30 mouse cellular contexts compared by ENCODE assay signal in the genomic region with DNA sequence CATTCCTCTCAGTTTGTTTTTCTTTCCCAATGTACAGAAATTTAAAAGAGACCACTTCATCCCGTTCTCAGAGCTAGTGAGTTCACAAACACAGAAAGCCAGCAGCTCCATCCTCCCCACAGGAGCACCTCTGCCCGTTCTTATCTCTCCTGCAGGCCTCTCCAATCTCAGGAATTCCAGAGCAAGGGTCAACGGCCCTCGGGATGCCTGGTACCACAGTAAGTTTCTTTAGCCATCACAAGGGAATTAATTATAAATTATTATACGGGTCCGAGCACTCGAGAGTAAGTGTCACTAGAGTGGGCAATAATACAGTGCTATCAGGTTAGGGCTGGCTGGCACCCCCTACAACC. TPM values are rescaled to one million over a fixed set of nuclear protein-coding genes. Genes with fewer than 3 reads are reported as not detected.
DNase-seq lines count a peak whose midpoint lies in the region; ATAC-seq lines count a peak whose summit lies in the region.
"Had no signal": no experiment of that assay in that cellular context is flagged by ENCODE, and none has a peak within 500 bp of the region (broad histone marks: within the 10 kb centered on the region; RNA-seq: fewer than 3 reads in every experiment).

No protein-coding gene starts in this region.

- H3K4me3 ChIP-seq in heart, embryonic 10.5 days = no peak overlapping the region
- H3K4me3 ChIP-seq in heart, embryonic 11.5 days (ENCODE audit: low read depth, low read length) = no peak overlapping the region
- no peak overlapping the region for H3K4me3 ChIP-seq in intestine, embryonic 15.5 days (replicated peaks)
- H3K4me3 ChIP-seq in intestine, embryonic 16.5 days (ENCODE audit: low read length) = no peak overlapping the region
- no peak overlapping the region for H3K4me3 ChIP-seq in lung, embryonic 16.5 days (ENCODE audit: low read length)
- H3K4me3 ChIP-seq: forebrain, embryonic 13.5 days; heart, adult 2 months; hindbrain, embryonic 13.5 days; layer of hippocampus, adult 2 months; limb, embryonic 15.5 days; liver, embryonic 13.5 days; midbrain, embryonic 12.5 days; myocyte; neural tube, embryonic 12.5 days had no signal

- H3K4me1 ChIP-seq in heart, embryonic 10.5 days = peaks cover 10% of the 10 kb centered on the region
- peaks cover 9% of the 10 kb centered on the region; the same call in 1 of the 2 replicates for H3K4me1 ChIP-seq in heart, embryonic 11.5 days (ENCODE audit: control insufficient read depth, insufficient read depth, low read length)
- H3K4me1 ChIP-seq in intestine, embryonic 15.5 days (replicated peaks) = 0 out of 2 replicates have a peak, but pooled peaks cover 8% of the 10 kb centered on the region
- peaks cover 11% of the 10 kb centered on the region for H3K4me1 ChIP-seq in intestine, embryonic 16.5 days (ENCODE audit: control insufficient read depth, insufficient read depth, low read length)
- H3K4me1 ChIP-seq in lung, embryonic 16.5 days (replicated peaks; ENCODE audit: control insufficient read depth, insufficient read depth, low read length) = peaks cover 13% of the 10 kb centered on the region
- H3K4me1 ChIP-seq: hindbrain, embryonic 13.5 days; limb, embryonic 15.5 days; midbrain, embryonic 12.5 days; neural tube, embryonic 12.5 days had no signal

- no peak for ATAC-seq in heart, embryonic 11.5 days (replicated peaks; ENCODE audit: insufficient number of reproducible peaks, low FRiP score, low TSS enrichment)
- 0 out of 2 replicates have a peak, but pooled peaks have one; percentile 29 for ATAC-seq in intestine, embryonic 15.5 days
- ATAC-seq in intestine, embryonic 16.5 days = no peak
- ATAC-seq in lung, embryonic 16.5 days (ENCODE audit: low read depth) = peak; percentile 53; the same call in 1 of the 2 replicates
- ATAC-seq: forebrain, embryonic 13.5 days had no signal

- no peaks in the 10 kb centered on the region for H3K27me3 ChIP-seq in heart, embryonic 10.5 days (ENCODE audit: insufficient read depth, poor library complexity, severe bottlenecking)
- H3K27me3 ChIP-seq in heart, embryonic 11.5 days (ENCODE audit: control insufficient read depth, insufficient read depth, low read length) = no peaks in the 10 kb centered on the region
- H3K27me3 ChIP-seq in intestine, embryonic 15.5 days (replicated peaks) = no peaks in the 10 kb centered on the region
- H3K27me3 ChIP-seq in intestine, embryonic 16.5 days (replicated peaks; ENCODE audit: control insufficient read depth, insufficient read depth, low read length) = no peaks in the 10 kb centered on the region
- no peaks in the 10 kb centered on the region for H3K27me3 ChIP-seq in lung, embryonic 16.5 days (ENCODE audit: control insufficient read depth, insufficient read depth, low read depth, low read length)
- H3K27me3 ChIP-seq: forebrain, embryonic 13.5 days; hindbrain, embryonic 13.5 days; limb, embryonic 15.5 days; liver, embryonic 13.5 days; midbrain, embryonic 12.5 days; neural tube, embryonic 12.5 days had no signal

- DNase-seq in heart, embryonic 10.5 days (ENCODE audit: low spot score) = no peak
- no peak for DNase-seq in lung, postnatal 36 days
- DNase-seq in layer of hippocampus, adult 9-11 months = no peak
- DNase-seq: adrenal gland, postnatal 14 days; cerebellum, adult 11 months; cerebellum, adult 9-10 months; cerebellum, postnatal 36 days; gastrocnemius, postnatal 25 days; heart, adult 2 months; heart, postnatal 36 days; kidney, adult 11 months; liver, embryonic 13.5 days; lung, postnatal 14 days; right cerebral cortex, adult 18-20 months; spleen, adult 18-20 months; thymus, postnatal 14 days had no signal

- H3K9me3 ChIP-seq in heart, embryonic 10.5 days = no peaks in the 10 kb centered on the region
- H3K9me3 ChIP-seq in heart, embryonic 11.5 days (replicated peaks; ENCODE audit: control insufficient read depth, low read length) = no peaks in the 10 kb centered on the region
- H3K9me3 ChIP-seq in intestine, embryonic 15.5 days = no peaks in the 10 kb centered on the region
- no peaks in the 10 kb centered on the region for H3K9me3 ChIP-seq in intestine, embryonic 16.5 days (ENCODE audit: control insufficient read depth, low read length)
- no peaks in the 10 kb centered on the region for H3K9me3 ChIP-seq in lung, embryonic 16.5 days (ENCODE audit: control insufficient read depth, low read length)
- H3K9me3 ChIP-seq: forebrain, embryonic 13.5 days; hindbrain, embryonic 13.5 days; limb, embryonic 15.5 days; liver, embryonic 13.5 days; midbrain, embryonic 12.5 days; neural tube, embryonic 12.5 days had no signal

- no peak overlapping the region for H3K4me2 ChIP-seq in heart, embryonic 11.5 days
- no peak overlapping the region for H3K4me2 ChIP-seq in intestine, embryonic 15.5 days (replicated peaks)
- no peak overlapping the region for H3K4me2 ChIP-seq in intestine, embryonic 16.5 days (ENCODE audit: low read depth, low read length)
- no peak overlapping the region; the same call in 1 of the 2 replicates for H3K4me2 ChIP-seq in lung, embryonic 16.5 days (ENCODE audit: low read depth, low read length)
- H3K4me2 ChIP-seq: forebrain, embryonic 13.5 days; hindbrain, embryonic 13.5 days; limb, embryonic 15.5 days; liver, embryonic 13.5 days; midbrain, embryonic 12.5 days; neural tube, embryonic 12.5 days had no signal

- peak overlapping the region; percentile 5; the same call in 1 of the 2 replicates for H3K27ac ChIP-seq in heart, embryonic 10.5 days
- no peak overlapping the region for H3K27ac ChIP-seq in heart, embryonic 11.5 days (ENCODE audit: low read depth, low read length)
- no peak overlapping the region for H3K27ac ChIP-seq in intestine, embryonic 15.5 days
- no peak overlapping the region for H3K27ac ChIP-seq in intestine, embryonic 16.5 days (ENCODE audit: low read length)
- H3K27ac ChIP-seq in lung, embryonic 16.5 days (ENCODE audit: low read length) = peak overlapping the region; percentile 82
- H3K27ac ChIP-seq: forebrain, embryonic 13.5 days; heart, adult 2 months; hindbrain, embryonic 13.5 days; layer of hippocampus, adult 2 months; limb, embryonic 15.5 days; liver, embryonic 13.5 days; midbrain, embryonic 12.5 days; neural tube, embryonic 12.5 days had no signal

- no peak overlapping the region for H3K9ac ChIP-seq in heart, embryonic 11.5 days (ENCODE audit: low read depth, low read length)
- no peak overlapping the region for H3K9ac ChIP-seq in intestine, embryonic 15.5 days
- no peak overlapping the region for H3K9ac ChIP-seq in intestine, embryonic 16.5 days (ENCODE audit: low read depth, low read length)
- H3K9ac ChIP-seq in lung, embryonic 16.5 days (ENCODE audit: low read length) = no peak overlapping the region
- H3K9ac ChIP-seq: forebrain, embryonic 13.5 days; hindbrain, embryonic 13.5 days; limb, embryonic 15.5 days; liver, embryonic 13.5 days; midbrain, embryonic 12.5 days; neural tube, embryonic 12.5 days had no signal

- no peaks in the 10 kb centered on the region for H3K36me3 ChIP-seq in heart, embryonic 10.5 days
- H3K36me3 ChIP-seq in heart, embryonic 11.5 days (ENCODE audit: control insufficient read depth, insufficient read depth, low read length) = no peaks in the 10 kb centered on the region
- no peaks in the 10 kb centered on the region for H3K36me3 ChIP-seq in intestine, embryonic 15.5 days
- no peaks in the 10 kb centered on the region for H3K36me3 ChIP-seq in intestine, embryonic 16.5 days (ENCODE audit: control insufficient read depth, insufficient read depth, low read length)
- H3K36me3 ChIP-seq in lung, embryonic 16.5 days (ENCODE audit: control insufficient read depth, insufficient read depth, low read length) = no peaks in the 10 kb centered on the region
- H3K36me3 ChIP-seq: hindbrain, embryonic 13.5 days; limb, embryonic 15.5 days; liver, embryonic 13.5 days; midbrain, embryonic 12.5 days; neural tube, embryonic 12.5 days had no signal

- 25% methylated on average over 7 of the region's 7 CpGs for WGBS in heart, embryonic 10.5 days
- WGBS in heart, embryonic 11.5 days (ENCODE audit: insufficient replicate concordance) = 25% methylated on average over 7 of the region's 7 CpGs
- 13% methylated on average over 7 of the region's 7 CpGs for WGBS in intestine, embryonic 15.5 days
- WGBS in intestine, embryonic 16.5 days = 21% methylated on average over 7 of the region's 7 CpGs
- WGBS in lung, embryonic 16.5 days = 12% methylated on average over 7 of the region's 7 CpGs

RNA-seq across cellular contexts. Expression of gene E330021D16Rik, which starts 16.5 kb away (rescaled TPM):
- polyA plus RNA-seq in heart, embryonic 10.5 days (2016; fragmentation: Nextera tagmentation; extraction: Ambion mirVana) = 0.11 TPM in 1 of 2 replicates, not detected in the other
- polyA plus RNA-seq in heart, embryonic 11.5 days (2014; fragmentation: Nextera tagmentation; extraction: Ambion mirVana) = not detected in 2 replicates
- 0.19 TPM in 1 of 2 replicates, not detected in the other for polyA plus RNA-seq in intestine, embryonic 15.5 days (2015; fragmentation: Nextera tagmentation; extraction: Ambion mirVana)
- polyA plus RNA-seq in intestine, embryonic 16.5 days (2015; fragmentation: Nextera tagmentation; extraction: Ambion mirVana) = not detected in 2 replicates
- 0.10 and 0.38 TPM in 2 replicates for polyA plus RNA-seq in lung, embryonic 16.5 days (2015; fragmentation: Nextera tagmentation; extraction: Ambion mirVana)
- polyA plus RNA-seq: forebrain, embryonic 13.5 days; heart, adult 2 months; hindbrain, embryonic 13.5 days; limb, embryonic 15.5 days; liver, embryonic 13.5 days; midbrain, embryonic 12.5 days; midbrain, postnatal 0 days; myocyte; neural tube, embryonic 12.5 days; stomach, embryonic 16.5 days; urinary bladder, adult 2 months had no signal

Comparison
In these comparisons a context has a peak if more than half of its experiments do, and no peak if none do; other contexts are left out.
1. H3K27ac ChIP-seq: peak in heart, embryonic 10.5 days (single experiment) and lung, embryonic 16.5 days (single experiment); none in heart, embryonic 11.5 days (single experiment), intestine, embryonic 15.5 days (single experiment) and intestine, embryonic 16.5 days (single experiment).
2. ATAC-seq: peak in intestine, embryonic 15.5 days (single experiment) and lung, embryonic 16.5 days (single experiment); none in heart, embryonic 11.5 days (single experiment) and intestine, embryonic 16.5 days (single experiment).